Mouse (Mus musculus) brain, adult 2 months (tissue): Measurements from ENCODE around the gene E2f1.

Source experiments
- DNase-seq: peaks from one replicate; pipeline ENCODE4 v3.0.0; 2011; ENCODE audit warnings: low read depth, low spot score

Gene E2f1

GRCm38 (mm10) chr2:154583906-154584872, 14.5 kb upstream of the E2f1 start:
- DNase-seq, result peak; percentile 97

GRCm38 (mm10) chr2:154581421-154581820, 11.7 kb upstream of the E2f1 start:
- DNase-seq, result no peak

GRCm38 (mm10) chr2:154580586-154580985, 10.9 kb upstream of the E2f1 start:
- DNase-seq, result no peak

GRCm38 (mm10) chr2:154577744-154578067, 8.0 kb upstream of the E2f1 start:
- no peak for DNase-seq

- no peak for DNase-seq
These were observed 7.4 kb upstream of the E2f1 start for GRCm38 (mm10) chr2:154576876-154577743.

- DNase-seq, result no peak
These were observed 4.6 kb upstream of the E2f1 start for GRCm38 (mm10) chr2:154574271-154574670.

GRCm38 (mm10) chr2:154572996-154573395, 3.3 kb upstream of the E2f1 start:
- DNase-seq, result no peak

- DNase-seq, result peak; percentile 66
These were observed 2.3 kb upstream of the E2f1 start for GRCm38 (mm10) chr2:154571976-154572375.

GRCm38 (mm10) chr2:154571266-154571665, 1.6 kb upstream of the E2f1 start:
- DNase-seq, result no peak

GRCm38 (mm10) chr2:154570666-154571065, 974 bp upstream of the E2f1 start:
- DNase-seq, result no peak

- peak; percentile 67 for DNase-seq
These were observed 482 bp downstream of the E2f1 start for GRCm38 (mm10) chr2:154569071-154569748.

GRCm38 (mm10) chr2:154568329-154569070, 1.2 kb downstream of the E2f1 start:
- DNase-seq, result no peak

- no peak for DNase-seq
These were observed 1.9 kb downstream of the E2f1 start for GRCm38 (mm10) chr2:154567766-154568165.

GRCm38 (mm10) chr2:154566641-154567040, 3.1 kb downstream of the E2f1 start:
- no peak for DNase-seq

- peak; percentile 97 for DNase-seq
These were observed 4.1 kb downstream of the E2f1 start for GRCm38 (mm10) chr2:154565562-154565961.

- no peak for DNase-seq
These were observed 6.0 kb downstream of the E2f1 start for GRCm38 (mm10) chr2:154563612-154564170.

GRCm38 (mm10) chr2:154558264-154559039, 11.2 kb downstream of the E2f1 start, which contains the start of gene Necab3:
Necab3 (minus strand) TSS chr2:154558890.
- peak; percentile 80 for DNase-seq

GRCm38 (mm10) chr2:154557184-154557832, 12.4 kb downstream of the E2f1 start:
- peak; percentile 76 for DNase-seq

GRCm38 (mm10) chr2:154555235-154555634, 14.5 kb downstream of the E2f1 start:
- peak; percentile 95 for DNase-seq
